Mouse (Mus musculus): ENCODE results near the gene Nup205. TPM values are rescaled to one million over a fixed set of nuclear protein-coding genes. Genes with fewer than 3 reads are reported as not detected.

The Nup205 gene
- polyA plus RNA-seq, 1 experiment from 2014 or later, result 46.7 TPM

DNA sequence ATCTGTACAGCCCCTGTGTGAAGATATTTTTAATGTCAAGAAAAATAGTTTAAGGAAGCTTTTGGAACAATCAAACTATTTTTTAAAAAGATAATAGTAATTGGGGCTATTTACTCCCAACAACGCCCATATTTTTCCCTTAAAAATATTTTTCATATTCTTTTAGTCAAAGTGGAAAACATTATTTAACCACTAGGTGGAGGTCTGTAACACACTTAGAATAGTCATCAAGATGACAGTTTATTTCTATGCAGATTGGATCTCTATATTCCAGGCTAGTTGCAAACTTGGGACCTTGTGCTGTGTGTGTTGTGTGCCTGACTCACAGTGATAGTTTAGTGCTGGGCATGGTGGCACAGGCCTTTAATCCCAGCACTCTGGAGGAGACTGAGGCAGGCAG is 52.2 kb downstream of the Nup205 start:
- Histone ChIP-seq H3K4me2 (replicated peaks; ENCODE audit: low read depth, low read length) (no peak overlapping the region), H3K9ac (replicated peaks; ENCODE audit: low read depth, low read length) (no peak overlapping the region), H3K27ac (ENCODE audit: low read length) (no peak overlapping the region), H3K4me3 (ENCODE audit: low read depth, low read length) (no peak overlapping the region), H3K4me1 (ENCODE audit: control insufficient read depth, insufficient read depth, low read length) (no peaks in the 10 kb centered on the region), H3K9me3 (ENCODE audit: control insufficient read depth, low read depth, low read length) (no peaks in the 10 kb centered on the region), H3K27me3 (ENCODE audit: control insufficient read depth, insufficient read depth, low read length) (no peaks in the 10 kb centered on the region), H3K36me3 (ENCODE audit: control insufficient read depth, insufficient read depth, low read length) (peaks cover 60% of the 10 kb centered on the region)
- whole genome bisulfite sequencing, result 89% methylated on average over 1 of the region's 1 CpGs
- no peak for ATAC-seq (ENCODE audit: insufficient number of reproducible peaks, insufficient read depth, low FRiP score, low read depth)

DNA sequence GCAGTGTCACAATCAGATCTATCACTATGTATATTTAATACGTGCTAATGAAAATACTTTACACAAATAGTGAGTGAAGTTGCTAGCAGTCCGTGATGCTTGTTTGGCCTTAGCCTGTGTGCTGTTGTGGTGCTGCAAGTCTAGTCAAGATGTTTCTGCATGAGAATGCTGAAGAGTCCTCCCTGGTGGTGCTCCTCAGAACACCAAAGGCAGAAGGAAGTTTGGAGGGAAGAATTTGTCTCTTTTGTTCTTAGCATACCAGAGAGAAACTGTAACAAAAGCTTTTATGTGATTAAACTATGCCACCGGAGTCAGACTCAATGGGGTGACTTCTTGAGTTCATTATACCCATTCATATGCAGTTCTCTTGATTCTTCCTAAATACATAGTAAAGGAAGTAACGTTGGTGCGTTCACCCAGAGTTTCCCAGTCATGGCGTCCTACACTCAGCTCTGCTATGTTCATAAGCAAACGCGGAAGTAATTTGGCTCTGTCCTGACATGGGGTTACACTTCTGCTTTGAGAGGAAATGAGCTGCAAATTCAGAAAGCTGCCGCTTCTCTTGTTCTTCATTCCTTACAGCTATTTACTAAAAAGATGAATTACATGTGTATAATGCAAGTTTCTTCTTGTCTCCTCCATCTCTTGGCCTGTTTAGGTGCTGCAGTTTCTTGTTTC is 59.0 kb downstream of the Nup205 start:
- H3K27ac ChIP-seq (ENCODE audit: low read length), result no peak overlapping the region

DNA sequence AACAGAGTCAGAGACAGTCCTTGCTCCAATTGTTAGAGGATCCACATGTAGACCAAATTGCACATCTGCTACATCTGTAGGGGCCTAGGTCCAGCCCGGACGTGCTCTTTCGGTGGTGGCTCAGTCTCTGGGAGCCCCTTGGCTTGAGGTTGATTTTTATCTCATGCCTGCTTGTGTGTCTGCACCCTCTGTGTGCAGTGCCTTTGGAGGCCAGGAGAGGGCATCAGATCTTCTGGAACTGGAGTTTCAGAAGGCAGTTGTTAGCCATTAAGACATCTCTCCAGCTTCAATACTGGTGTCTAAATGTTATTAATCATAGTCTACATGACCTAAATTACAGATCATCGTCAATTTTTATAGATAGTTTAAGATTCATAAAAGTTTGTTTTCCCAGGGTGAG is 66.0 kb downstream of the Nup205 start:
- H3K36me3 ChIP-seq (ENCODE audit: control insufficient read depth, insufficient read depth, low read length), result peaks cover 62% of the 10 kb centered on the region
- H3K9ac ChIP-seq (replicated peaks; ENCODE audit: low read depth, low read length), result no peak overlapping the region
- H3K27me3 ChIP-seq (ENCODE audit: control insufficient read depth, insufficient read depth, low read length), result no peaks in the 10 kb centered on the region
- 94% methylated on average over 4 of the region's 4 CpGs for WGBS
- H3K9me3 ChIP-seq (ENCODE audit: control insufficient read depth, low read depth, low read length), result no peaks in the 10 kb centered on the region
- no peak overlapping the region for H3K27ac ChIP-seq (ENCODE audit: low read length)
- H3K4me1 ChIP-seq (ENCODE audit: control insufficient read depth, insufficient read depth, low read length), result no peaks in the 10 kb centered on the region
- no peak overlapping the region for H3K4me2 ChIP-seq (replicated peaks; ENCODE audit: low read depth, low read length)
- H3K4me3 ChIP-seq (ENCODE audit: low read depth, low read length), result no peak overlapping the region
- ATAC-seq (ENCODE audit: insufficient number of reproducible peaks, insufficient read depth, low FRiP score, low read depth), result no peak

More for the DNA sequence above, 59.0 kb downstream of the Nup205 start:
- Histone ChIP-seq H3K9me3 (ENCODE audit: control insufficient read depth, low read depth, low read length) (no peaks in the 10 kb centered on the region), H3K4me3 (ENCODE audit: low read depth, low read length) (no peak overlapping the region), H3K36me3 (ENCODE audit: control insufficient read depth, insufficient read depth, low read length) (peaks cover 61% of the 10 kb centered on the region), H3K4me2 (replicated peaks; ENCODE audit: low read depth, low read length) (no peak overlapping the region), H3K27me3 (ENCODE audit: control insufficient read depth, insufficient read depth, low read length) (no peaks in the 10 kb centered on the region), H3K4me1 (ENCODE audit: control insufficient read depth, insufficient read depth, low read length) (no peaks in the 10 kb centered on the region), H3K9ac (replicated peaks; ENCODE audit: low read depth, low read length) (no peak overlapping the region)
- WGBS, result 86% methylated on average over 9 of the region's 9 CpGs
- no peak for ATAC-seq (ENCODE audit: insufficient number of reproducible peaks, insufficient read depth, low FRiP score, low read depth)

- H3K27ac ChIP-seq (ENCODE audit: low read length), result no peak overlapping the region
- no peaks in the 10 kb centered on the region for H3K4me1 ChIP-seq (ENCODE audit: control insufficient read depth, insufficient read depth, low read length)
- H3K36me3 ChIP-seq (ENCODE audit: control insufficient read depth, insufficient read depth, low read length), result peaks cover 60% of the 10 kb centered on the region
- 77% methylated on average over 9 of the region's 9 CpGs for WGBS
- H3K27me3 ChIP-seq (ENCODE audit: control insufficient read depth, insufficient read depth, low read length), result no peaks in the 10 kb centered on the region
- H3K4me2 ChIP-seq (replicated peaks; ENCODE audit: low read depth, low read length), result no peak overlapping the region
- no peak for ATAC-seq (ENCODE audit: insufficient number of reproducible peaks, insufficient read depth, low FRiP score, low read depth)
- H3K9me3 ChIP-seq (ENCODE audit: control insufficient read depth, low read depth, low read length), result no peaks in the 10 kb centered on the region
- H3K4me3 ChIP-seq (ENCODE audit: low read depth, low read length), result no peak overlapping the region
- no peak overlapping the region for H3K9ac ChIP-seq (replicated peaks; ENCODE audit: low read depth, low read length)
Observed at GRCm38 (mm10) chr6:35243989-35244388, 66.8 kb downstream of the Nup205 start.

DNA sequence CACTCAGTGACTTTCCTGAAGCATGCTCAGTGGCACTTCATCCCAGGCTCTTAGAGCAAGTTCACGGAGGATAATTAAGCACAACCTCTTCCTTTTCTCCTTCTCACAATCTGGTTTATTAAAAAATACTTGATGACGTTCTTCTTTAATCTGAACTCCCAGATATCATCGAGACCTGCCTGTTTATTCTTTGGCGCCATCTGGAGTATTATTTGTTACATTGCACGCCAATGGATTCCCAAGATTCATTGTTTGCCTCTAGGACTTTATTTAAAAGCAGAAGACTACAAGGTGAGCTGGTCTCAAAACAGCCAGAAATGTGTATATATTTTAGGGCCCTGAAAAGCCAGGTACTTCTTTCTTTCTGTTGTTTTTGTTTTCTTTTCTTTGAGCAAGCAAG is 67.9 kb downstream of the Nup205 start:
- H3K9ac ChIP-seq (replicated peaks; ENCODE audit: low read depth, low read length), result no peak overlapping the region
- no peaks in the 10 kb centered on the region for H3K9me3 ChIP-seq (ENCODE audit: control insufficient read depth, low read depth, low read length)
- no peak overlapping the region for H3K4me2 ChIP-seq (replicated peaks; ENCODE audit: low read depth, low read length)
- H3K27ac ChIP-seq (ENCODE audit: low read length), result no peak overlapping the region
- H3K4me3 ChIP-seq (ENCODE audit: low read depth, low read length), result no peak overlapping the region
- H3K36me3 ChIP-seq (ENCODE audit: control insufficient read depth, insufficient read depth, low read length), result peaks cover 56% of the 10 kb centered on the region
- 56% methylated on average over 5 of the region's 5 CpGs for WGBS
- H3K4me1 ChIP-seq (ENCODE audit: control insufficient read depth, insufficient read depth, low read length), result no peaks in the 10 kb centered on the region
- H3K27me3 ChIP-seq (ENCODE audit: control insufficient read depth, insufficient read depth, low read length), result no peaks in the 10 kb centered on the region
- no peak for ATAC-seq (ENCODE audit: insufficient number of reproducible peaks, insufficient read depth, low FRiP score, low read depth)

DNA sequence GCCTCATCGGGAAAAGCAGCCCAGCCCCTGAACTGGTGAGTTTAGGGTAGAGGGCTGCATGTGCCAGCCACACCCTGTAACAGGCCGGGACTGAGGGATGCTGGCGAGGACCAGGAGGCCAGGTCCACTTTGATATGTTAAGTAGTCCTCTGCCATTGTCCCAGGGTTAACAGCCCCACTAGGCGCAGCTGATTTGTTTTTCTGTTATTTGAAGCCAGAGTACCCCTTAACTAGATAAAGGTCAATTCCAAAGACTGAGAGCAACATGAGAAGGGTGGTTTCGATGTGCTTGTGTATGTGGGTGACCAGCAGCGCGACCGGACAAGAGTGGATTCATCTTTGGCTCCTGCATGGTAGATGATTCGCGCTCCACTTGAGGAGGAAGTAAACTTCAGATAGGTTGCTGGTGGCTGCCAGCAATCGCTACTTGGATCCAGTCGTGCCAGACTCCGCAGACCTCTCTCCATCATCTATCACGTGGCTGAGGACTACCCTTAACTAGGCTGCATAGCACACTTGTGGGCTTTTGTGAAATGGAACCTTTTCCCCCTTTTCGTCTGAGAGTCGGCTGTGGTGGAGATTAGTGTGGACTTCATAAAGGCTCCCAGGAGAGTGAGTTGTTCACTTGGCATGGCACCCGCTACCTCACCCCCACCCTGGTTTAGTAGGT is 74.7 kb downstream of the Nup205 start:
- Histone ChIP-seq H3K27me3 (ENCODE audit: control insufficient read depth, insufficient read depth, low read length) (no peaks in the 10 kb centered on the region), H3K4me3 (ENCODE audit: low read depth, low read length) (peak overlapping the region; percentile 77), H3K36me3 (ENCODE audit: control insufficient read depth, insufficient read depth, low read length) (no peaks in the 10 kb centered on the region), H3K4me2 (replicated peaks; ENCODE audit: low read depth, low read length) (peak overlapping the region; percentile 66; the same call in 1 of the 2 replicates), H3K9me3 (ENCODE audit: control insufficient read depth, low read depth, low read length) (no peaks in the 10 kb centered on the region), H3K9ac (replicated peaks; ENCODE audit: low read depth, low read length) (no peak overlapping the region), H3K4me1 (ENCODE audit: control insufficient read depth, insufficient read depth, low read length) (peaks cover 28% of the 10 kb centered on the region), H3K27ac (ENCODE audit: low read length) (no peak overlapping the region)
- 65% methylated on average over 17 of the region's 17 CpGs for WGBS
- ATAC-seq (ENCODE audit: insufficient number of reproducible peaks, insufficient read depth, low FRiP score, low read depth), result peak; percentile 5

DNA sequence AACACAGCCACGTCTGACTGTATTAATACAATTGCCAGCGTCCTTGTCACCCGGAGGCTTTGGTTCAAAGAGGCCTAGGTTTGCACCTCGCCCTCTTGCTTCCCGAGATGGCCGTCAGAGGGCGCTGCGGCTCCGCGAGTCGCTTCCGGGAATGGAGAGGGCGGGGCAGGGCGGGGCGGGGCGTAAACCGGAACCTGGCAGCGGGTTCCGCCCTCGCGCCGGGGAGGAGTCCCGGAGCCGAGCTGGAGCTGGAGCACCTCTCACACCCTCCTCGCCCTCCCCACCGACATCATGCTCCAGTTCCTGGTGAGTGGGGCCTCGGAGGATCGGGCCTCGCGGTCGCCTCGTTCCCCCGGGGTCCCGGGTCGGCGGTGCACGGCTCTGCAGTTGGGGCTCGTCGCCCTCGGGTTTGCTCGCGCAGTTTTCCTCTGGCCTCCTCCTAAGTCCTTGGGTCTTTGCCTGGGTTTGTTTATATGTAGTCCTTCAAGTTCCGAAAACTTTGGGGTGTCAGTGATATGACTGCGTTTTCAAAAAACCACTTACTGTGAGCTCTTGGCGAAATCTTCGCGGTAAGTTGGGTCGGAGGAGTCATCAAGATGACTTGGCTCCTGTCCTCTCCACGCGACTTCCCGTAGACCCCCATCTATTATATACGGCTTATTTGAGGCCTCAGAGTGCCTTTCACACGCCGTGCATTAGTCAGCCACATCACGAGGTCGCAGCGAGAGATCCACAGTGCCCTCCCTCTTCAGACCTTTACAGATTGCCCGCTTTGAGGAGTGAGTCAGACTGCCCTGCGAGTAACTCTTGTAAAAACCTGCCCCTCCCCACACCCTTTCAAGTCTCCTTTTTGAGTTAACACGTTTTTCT is 75.5 kb downstream of the Nup205 start:
- Histone ChIP-seq H3K27me3 (ENCODE audit: control insufficient read depth, insufficient read depth, low read length) (no peaks in the 10 kb centered on the region), H3K4me1 (ENCODE audit: control insufficient read depth, insufficient read depth, low read length) (peaks cover 28% of the 10 kb centered on the region), H3K9ac (replicated peaks; ENCODE audit: low read depth, low read length) (peak overlapping the region; percentile 67), H3K4me2 (replicated peaks; ENCODE audit: low read depth, low read length) (peak overlapping the region; percentile 66), H3K9me3 (ENCODE audit: control insufficient read depth, low read depth, low read length) (no peaks in the 10 kb centered on the region), H3K36me3 (ENCODE audit: control insufficient read depth, insufficient read depth, low read length) (no peaks in the 10 kb centered on the region), H3K27ac (ENCODE audit: low read length) (peak overlapping the region; percentile 91), H3K4me3 (ENCODE audit: low read depth, low read length) (peak overlapping the region; percentile 77)
- ATAC-seq (ENCODE audit: insufficient number of reproducible peaks, insufficient read depth, low FRiP score, low read depth), result peak; percentile 88
- WGBS, result under 1% methylated on average over 60 of the region's 60 CpGs

- ATAC-seq (ENCODE audit: insufficient number of reproducible peaks, insufficient read depth, low FRiP score, low read depth), result no peak
- Histone ChIP-seq H3K27me3 (ENCODE audit: control insufficient read depth, insufficient read depth, low read length) (no peaks in the 10 kb centered on the region), H3K27ac (ENCODE audit: low read length) (no peak overlapping the region), H3K9me3 (ENCODE audit: control insufficient read depth, low read depth, low read length) (no peaks in the 10 kb centered on the region), H3K36me3 (ENCODE audit: control insufficient read depth, insufficient read depth, low read length) (no peaks in the 10 kb centered on the region), H3K9ac (replicated peaks; ENCODE audit: low read depth, low read length) (peak overlapping the region; percentile 67), H3K4me1 (ENCODE audit: control insufficient read depth, insufficient read depth, low read length) (peaks cover 28% of the 10 kb centered on the region), H3K4me3 (ENCODE audit: low read depth, low read length) (peak overlapping the region; percentile 77), H3K4me2 (replicated peaks; ENCODE audit: low read depth, low read length) (peak overlapping the region; percentile 66)
- WGBS, result 39% methylated on average over 5 of the region's 5 CpGs
Observed at GRCm38 (mm10) chr6:35253474-35253873, 76.3 kb downstream of the Nup205 start.
